Mouse (Mus musculus): ENCODE measurements around the gene Btbd17. TPM values are rescaled to one million over a fixed set of nuclear protein-coding genes. Genes with fewer than 3 reads are reported as not detected.
A peak's percentile ranks its signal among the peaks of the same experiment; 100 is the strongest.

Gene Btbd17
- polyA plus RNA-seq, 1 experiment from 2014 or later = 0.65 TPM

- WGBS = 2% methylated on average over 50 of the region's 50 CpGs
- H3K4me2 ChIP-seq (ENCODE audit: low read depth, severe bottlenecking) = peak overlapping the region; percentile 87
- peak overlapping the region; percentile 45 for H3K9ac ChIP-seq (ENCODE audit: low read length)
- DNase-seq (ENCODE audit: low spot score) (no peak), ATAC-seq (ENCODE audit: insufficient number of reproducible peaks, low FRiP score, low TSS enrichment, low read depth) (no peak)
- H3K27ac ChIP-seq (replicated peaks; ENCODE audit: low read depth, low read length) = no peak overlapping the region
- no peaks in the 10 kb centered on the region for H3K36me3 ChIP-seq (ENCODE audit: control insufficient read depth, insufficient read depth, low read length)
- H3K4me1 ChIP-seq (ENCODE audit: control insufficient read depth, insufficient read depth, low read length) = peaks cover 23% of the 10 kb centered on the region
- H3K27me3 ChIP-seq (ENCODE audit: control insufficient read depth, insufficient read depth, low read length) = peaks cover 77% of the 10 kb centered on the region
- peak overlapping the region; percentile 43 for H3K4me3 ChIP-seq (ENCODE audit: low read depth, low read length)
- no peaks in the 10 kb centered on the region for H3K9me3 ChIP-seq (ENCODE audit: control insufficient read depth, low read length)
These were observed 4.3 kb downstream of the Btbd17 start for GRCm38 (mm10) chr11:114791351-114791889.

GRCm38 (mm10) chr11:114790841-114791240 lies 4.9 kb downstream of the Btbd17 start:
- 19% methylated on average over 4 of the region's 4 CpGs for WGBS
- Histone ChIP-seq H3K9me3 (ENCODE audit: control insufficient read depth, low read length) (no peaks in the 10 kb centered on the region), H3K4me3 (ENCODE audit: low read depth, low read length) (no peak overlapping the region), H3K4me2 (ENCODE audit: low read depth, severe bottlenecking) (no peak overlapping the region), H3K36me3 (ENCODE audit: control insufficient read depth, insufficient read depth, low read length) (no peaks in the 10 kb centered on the region), H3K4me1 (ENCODE audit: control insufficient read depth, insufficient read depth, low read length) (peaks cover 22% of the 10 kb centered on the region), H3K9ac (ENCODE audit: low read length) (no peak overlapping the region), H3K27me3 (ENCODE audit: control insufficient read depth, insufficient read depth, low read length) (peaks cover 83% of the 10 kb centered on the region), H3K27ac (replicated peaks; ENCODE audit: low read depth, low read length) (no peak overlapping the region)
- no peak for DNase-seq (ENCODE audit: low spot score)
- ATAC-seq (ENCODE audit: insufficient number of reproducible peaks, low FRiP score, low TSS enrichment, low read depth) = no peak

GRCm38 (mm10) chr11:114790171-114790570 lies 5.6 kb downstream of the Btbd17 start:
- DNase-seq (ENCODE audit: low spot score) = no peak
- Histone ChIP-seq H3K36me3 (ENCODE audit: control insufficient read depth, insufficient read depth, low read length) (no peaks in the 10 kb centered on the region), H3K9ac (ENCODE audit: low read length) (no peak overlapping the region), H3K4me3 (ENCODE audit: low read depth, low read length) (no peak overlapping the region), H3K27me3 (ENCODE audit: control insufficient read depth, insufficient read depth, low read length) (peaks cover 90% of the 10 kb centered on the region), H3K4me2 (ENCODE audit: low read depth, severe bottlenecking) (no peak overlapping the region), H3K9me3 (ENCODE audit: control insufficient read depth, low read length) (no peaks in the 10 kb centered on the region), H3K27ac (replicated peaks; ENCODE audit: low read depth, low read length) (no peak overlapping the region), H3K4me1 (ENCODE audit: control insufficient read depth, insufficient read depth, low read length) (peaks cover 18% of the 10 kb centered on the region)
- ATAC-seq (ENCODE audit: insufficient number of reproducible peaks, low FRiP score, low TSS enrichment, low read depth) = no peak
- WGBS = 63% methylated on average over 12 of the region's 12 CpGs

GRCm38 (mm10) chr11:114789716-114790115 lies 6.0 kb downstream of the Btbd17 start:
- ATAC-seq (ENCODE audit: insufficient number of reproducible peaks, low FRiP score, low TSS enrichment, low read depth) = no peak; the same call in 1 of the 2 replicates
- no peaks in the 10 kb centered on the region for H3K9me3 ChIP-seq (ENCODE audit: control insufficient read depth, low read length)
- no peak overlapping the region for H3K9ac ChIP-seq (ENCODE audit: low read length)
- no peak overlapping the region for H3K4me3 ChIP-seq (ENCODE audit: low read depth, low read length)
- WGBS = 50% methylated on average over 9 of the region's 9 CpGs
- peaks cover 94% of the 10 kb centered on the region for H3K27me3 ChIP-seq (ENCODE audit: control insufficient read depth, insufficient read depth, low read length)
- DNase-seq (ENCODE audit: low spot score) = no peak
- H3K4me1 ChIP-seq (ENCODE audit: control insufficient read depth, insufficient read depth, low read length) = peaks cover 15% of the 10 kb centered on the region
- H3K4me2 ChIP-seq (ENCODE audit: low read depth, severe bottlenecking) = no peak overlapping the region
- no peaks in the 10 kb centered on the region for H3K36me3 ChIP-seq (ENCODE audit: control insufficient read depth, insufficient read depth, low read length)
- H3K27ac ChIP-seq (replicated peaks; ENCODE audit: low read depth, low read length) = no peak overlapping the region

GRCm38 (mm10) chr11:114789061-114789714 lies 6.6 kb downstream of the Btbd17 start:
- Histone ChIP-seq H3K4me1 (ENCODE audit: control insufficient read depth, insufficient read depth, low read length) (peaks cover 15% of the 10 kb centered on the region), H3K27me3 (ENCODE audit: control insufficient read depth, insufficient read depth, low read length) (peaks cover 95% of the 10 kb centered on the region), H3K4me2 (ENCODE audit: low read depth, severe bottlenecking) (peak overlapping the region; percentile 30), H3K36me3 (ENCODE audit: control insufficient read depth, insufficient read depth, low read length) (no peaks in the 10 kb centered on the region), H3K4me3 (ENCODE audit: low read depth, low read length) (no peak overlapping the region), H3K9me3 (ENCODE audit: control insufficient read depth, low read length) (no peaks in the 10 kb centered on the region), H3K9ac (ENCODE audit: low read length) (no peak overlapping the region), H3K27ac (replicated peaks; ENCODE audit: low read depth, low read length) (no peak overlapping the region)
- WGBS = 8% methylated on average over 30 of the region's 30 CpGs
- ATAC-seq (ENCODE audit: insufficient number of reproducible peaks, low FRiP score, low TSS enrichment, low read depth) = no peak; the same call in 1 of the 2 replicates
- DNase-seq (ENCODE audit: low spot score) = peak; percentile 91

- Histone ChIP-seq H3K4me2 (ENCODE audit: low read depth, severe bottlenecking) (no peak overlapping the region), H3K27me3 (ENCODE audit: control insufficient read depth, insufficient read depth, low read length) (peaks cover 79% of the 10 kb centered on the region), H3K9me3 (ENCODE audit: control insufficient read depth, low read length) (no peaks in the 10 kb centered on the region), H3K9ac (ENCODE audit: low read length) (no peak overlapping the region), H3K27ac (replicated peaks; ENCODE audit: low read depth, low read length) (no peak overlapping the region), H3K4me1 (ENCODE audit: control insufficient read depth, insufficient read depth, low read length) (peaks cover 15% of the 10 kb centered on the region), H3K4me3 (ENCODE audit: low read depth, low read length) (no peak overlapping the region), H3K36me3 (ENCODE audit: control insufficient read depth, insufficient read depth, low read length) (no peaks in the 10 kb centered on the region)
- 80% methylated on average over 3 of the region's 3 CpGs for WGBS
- DNase-seq (ENCODE audit: low spot score) (no peak), ATAC-seq (ENCODE audit: insufficient number of reproducible peaks, low FRiP score, low TSS enrichment, low read depth) (no peak)
These were observed 8.1 kb downstream of the Btbd17 start for GRCm38 (mm10) chr11:114787611-114788010.

- Histone ChIP-seq H3K4me1 (ENCODE audit: control insufficient read depth, insufficient read depth, low read length) (peaks cover 4% of the 10 kb centered on the region; the same call in 1 of the 2 replicates), H3K36me3 (ENCODE audit: control insufficient read depth, insufficient read depth, low read length) (no peaks in the 10 kb centered on the region), H3K27ac (replicated peaks; ENCODE audit: low read depth, low read length) (no peak overlapping the region), H3K9me3 (ENCODE audit: control insufficient read depth, low read length) (no peaks in the 10 kb centered on the region), H3K9ac (ENCODE audit: low read length) (no peak overlapping the region), H3K4me3 (ENCODE audit: low read depth, low read length) (peak overlapping the region; percentile 16; the same call in 1 of the 2 replicates), H3K4me2 (ENCODE audit: low read depth, severe bottlenecking) (peak overlapping the region; percentile 33), H3K27me3 (ENCODE audit: control insufficient read depth, insufficient read depth, low read length) (peaks cover 66% of the 10 kb centered on the region)
- 2% methylated on average over 43 of the region's 43 CpGs for WGBS
- ATAC-seq (ENCODE audit: insufficient number of reproducible peaks, low FRiP score, low TSS enrichment, low read depth) = no peak
- peak; percentile 53 for DNase-seq (ENCODE audit: low spot score)
These were observed 9.4 kb downstream of the Btbd17 start for GRCm38 (mm10) chr11:114786326-114786725.

GRCm38 (mm10) chr11:114785892-114786291 lies 9.9 kb downstream of the Btbd17 start:
- DNase-seq (ENCODE audit: low spot score) = no peak
- WGBS = 42% methylated on average over 10 of the region's 10 CpGs
- H3K9ac ChIP-seq (ENCODE audit: low read length) = no peak overlapping the region

More at GRCm38 (mm10) chr11:114785892-114786291, 9.9 kb downstream of the Btbd17 start:
- H3K9me3 ChIP-seq (ENCODE audit: control insufficient read depth, low read length) = no peaks in the 10 kb centered on the region
- peak overlapping the region; percentile 16; the same call in 1 of the 2 replicates for H3K4me3 ChIP-seq (ENCODE audit: low read depth, low read length)
- H3K4me2 ChIP-seq (ENCODE audit: low read depth, severe bottlenecking) = peak overlapping the region; percentile 33; the same call in 1 of the 2 replicates
- H3K27me3 ChIP-seq (ENCODE audit: control insufficient read depth, insufficient read depth, low read length) = peaks cover 62% of the 10 kb centered on the region
- H3K36me3 ChIP-seq (ENCODE audit: control insufficient read depth, insufficient read depth, low read length) = no peaks in the 10 kb centered on the region
- H3K27ac ChIP-seq (replicated peaks; ENCODE audit: low read depth, low read length) = no peak overlapping the region
- H3K4me1 ChIP-seq (ENCODE audit: control insufficient read depth, insufficient read depth, low read length) = peaks cover 2% of the 10 kb centered on the region; the same call in 1 of the 2 replicates
- no peak for ATAC-seq (ENCODE audit: insufficient number of reproducible peaks, low FRiP score, low TSS enrichment, low read depth)
